Mouse (Mus musculus): ENCODE data around the gene Vmn1r5.
"Not testable (repeated sequence)": the region's sequence is repeated elsewhere in the genome, so short reads cannot be mapped to it uniquely, and the experiment has no call there.

Gene Vmn1r5

DNA sequence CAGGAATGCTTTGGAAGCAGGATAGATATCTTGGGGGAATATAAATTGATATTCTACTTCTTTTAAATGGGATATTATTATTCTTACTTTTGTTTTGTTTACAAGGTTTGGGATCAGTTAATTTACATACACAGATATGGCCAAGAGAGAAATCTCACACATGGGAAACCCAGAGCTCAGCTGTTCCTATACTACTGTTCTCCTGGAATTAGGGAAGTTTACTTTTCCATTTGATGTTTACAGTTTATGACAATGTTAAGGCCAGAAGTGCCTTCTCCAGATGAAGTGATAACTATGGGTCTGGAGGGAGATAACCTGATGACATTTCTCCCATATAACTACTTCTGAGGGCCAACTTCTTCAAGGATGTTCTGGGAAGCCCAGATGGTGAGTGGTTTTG, at the start of gene Vmn1r5:
Gene Vmn1r5, plus strand, starts transcription at position 301 of the 400 bp plus-strand sequence.
- no peak for DNase-seq (ENCODE audit: low spot score)

DNA sequence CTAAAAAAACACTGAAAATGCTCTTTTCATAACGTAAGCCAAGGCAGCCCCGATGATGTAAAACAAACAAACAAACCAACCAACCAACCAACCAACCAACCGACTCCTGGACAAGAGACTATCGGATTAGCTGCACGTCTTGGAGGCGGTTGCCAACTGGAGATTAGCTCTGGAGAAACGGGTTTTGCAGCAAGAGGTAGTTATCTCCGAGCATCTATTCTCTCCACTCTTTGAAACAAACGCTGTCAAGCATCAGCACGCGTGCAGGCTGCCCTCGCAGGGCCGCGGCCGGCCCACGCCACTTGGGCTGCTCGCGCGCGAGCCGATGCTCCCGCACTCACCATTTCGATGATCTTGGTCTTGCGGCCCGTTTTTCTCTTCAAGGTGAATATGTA, 46.7 kb upstream of the Vmn1r5 start:
- DNase-seq (ENCODE audit: low spot score) = no peak

- DNase-seq (ENCODE audit: low spot score) = peak; percentile 88
These were observed 46.1 kb upstream of the Vmn1r5 start, which contains the start of the genes Nt5c3 and Vmn1r4 for GRCm38 (mm10) chr6:56923726-56924707. Nt5c3 (minus strand) TSS chr6:56923932. Vmn1r4 (plus strand) TSS chr6:56924015.

DNA sequence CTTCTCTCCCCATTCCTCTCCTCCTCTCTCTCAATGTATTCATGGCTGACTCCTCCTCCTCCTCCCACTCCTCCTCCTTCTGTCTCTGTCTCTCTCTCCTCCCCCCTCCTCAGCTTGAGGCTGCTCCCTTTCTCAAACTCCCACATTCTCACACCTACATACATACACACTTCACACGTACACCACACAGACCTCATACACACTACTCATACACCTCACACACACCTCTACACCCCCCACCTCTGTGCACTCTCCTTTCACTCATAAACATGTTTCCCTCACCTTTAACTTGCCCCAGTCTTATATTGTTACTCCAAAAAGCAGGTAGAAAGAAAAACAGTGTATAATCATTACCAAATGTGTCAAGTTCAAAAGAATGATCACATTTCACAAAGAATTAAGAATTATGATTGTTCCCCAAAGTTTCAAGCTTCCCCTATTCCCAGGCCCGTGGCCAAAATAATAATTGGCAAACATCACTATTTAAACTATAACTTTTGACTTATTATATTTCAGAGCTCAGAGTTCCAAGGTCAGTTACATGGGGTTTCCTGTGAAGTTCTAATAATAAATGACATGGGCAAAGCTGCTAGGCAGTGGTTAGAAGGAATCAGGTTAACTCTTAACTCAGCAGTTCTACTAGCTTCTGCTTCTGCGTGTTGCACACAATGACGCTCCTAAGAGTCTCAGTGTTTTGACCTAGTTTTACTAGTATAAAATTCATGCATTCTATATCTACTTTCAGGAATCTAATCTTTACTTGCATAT, 38.2 kb upstream of the Vmn1r5 start:
- no peak for DNase-seq (ENCODE audit: low spot score)

DNA sequence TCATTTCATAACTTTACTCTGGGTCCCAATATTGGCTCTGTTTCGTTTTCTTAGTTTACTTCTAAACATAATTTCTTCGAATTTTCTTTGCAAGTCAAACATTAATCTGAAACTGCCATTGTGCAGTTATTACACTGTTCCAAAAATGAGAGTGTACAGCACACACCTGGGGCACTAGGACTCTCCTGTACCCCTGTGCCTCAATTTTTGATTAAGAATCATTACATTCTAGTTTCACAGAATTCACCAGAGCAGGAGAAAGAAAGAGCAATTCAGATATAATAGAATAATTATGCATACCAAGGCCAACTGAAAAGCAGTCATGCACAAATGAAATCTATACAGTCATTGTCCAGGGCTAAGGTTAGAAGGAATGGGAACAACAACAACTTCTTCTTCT, 37.6 kb upstream of the Vmn1r5 start:
- no peak for DNase-seq (ENCODE audit: low spot score)

GRCm38 (mm10) chr6:56934366-56934765, 35.7 kb upstream of the Vmn1r5 start:
- DNase-seq (ENCODE audit: low spot score) = no peak

DNA sequence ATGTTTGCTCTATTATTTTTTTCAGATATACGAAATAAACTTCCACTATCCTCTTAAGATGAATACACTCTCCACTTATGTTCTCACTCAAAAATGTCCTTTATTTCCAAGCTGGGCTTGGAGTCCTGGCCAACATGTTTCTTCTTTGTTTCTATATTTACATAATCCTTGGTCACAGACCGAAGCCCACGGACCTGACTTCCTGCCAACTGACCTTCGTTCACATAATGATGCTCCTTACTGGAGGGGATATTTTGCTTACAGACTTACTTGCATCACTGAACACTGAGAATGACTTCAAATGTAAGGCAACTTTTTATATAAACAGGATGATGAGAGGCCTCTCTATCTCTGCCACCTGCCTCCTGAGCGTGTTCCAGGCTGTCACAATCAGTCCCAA, 13.6 kb upstream of the Vmn1r5 start:
- no peak for DNase-seq (ENCODE audit: low spot score)

DNA sequence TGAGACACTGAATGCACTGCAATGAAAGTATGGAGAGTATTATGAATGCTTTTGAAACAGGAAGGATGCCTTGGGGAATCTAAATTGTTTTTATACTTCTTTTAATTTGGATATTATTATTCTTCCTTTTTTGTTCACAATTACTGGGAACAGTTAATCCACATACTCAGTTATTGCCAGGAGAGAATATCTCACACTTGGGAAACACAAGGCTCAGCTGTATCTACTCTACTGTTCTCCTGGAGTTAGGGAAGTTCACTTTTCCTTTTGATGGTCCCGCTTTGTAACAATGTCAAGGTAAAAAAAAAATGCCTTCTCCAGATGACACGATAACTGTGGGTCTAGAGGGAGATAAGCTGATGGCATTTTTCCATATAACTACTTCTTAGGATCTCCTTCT, 26.9 kb downstream of the Vmn1r5 start, which contains the start of gene Vmn1r6:
Gene Vmn1r6, plus strand, starts transcription at position 301 of the 400 bp plus-strand sequence.
- no peak for DNase-seq (ENCODE audit: low spot score)

GRCm38 (mm10) chr6:57025224-57025623, 55.2 kb downstream of the Vmn1r5 start, which contains the start of gene Vmn1r7:
Vmn1r7 (minus strand) TSS chr6:57025324.
- not testable (repeated sequence) for DNase-seq (ENCODE audit: low spot score)

GRCm38 (mm10) chr6:57031984-57032383, 61.9 kb downstream of the Vmn1r5 start, which contains the start of gene Vmn1r8:
Vmn1r8 (plus strand) TSS chr6:57032284.
- no peak for DNase-seq (ENCODE audit: low spot score)

DNA sequence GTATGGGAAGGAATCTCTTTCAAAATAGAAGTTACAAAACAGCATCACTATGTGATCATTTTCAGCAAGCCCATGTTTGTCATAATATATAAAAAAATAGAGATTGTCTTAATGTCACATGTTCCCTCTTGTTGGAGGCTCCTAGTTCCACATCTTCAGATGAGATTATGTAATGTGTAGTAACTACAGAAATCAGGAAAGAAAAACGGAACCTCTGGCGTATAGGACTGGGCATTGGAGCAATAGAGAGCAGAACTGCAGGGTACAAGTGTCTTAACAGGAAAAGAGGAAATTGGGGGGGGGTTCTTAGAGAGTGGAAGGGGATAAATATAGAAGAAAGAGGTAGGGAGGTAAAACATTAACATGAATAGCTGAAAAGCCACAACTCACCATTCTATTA, 64.6 kb downstream of the Vmn1r5 start:
- DNase-seq (ENCODE audit: low spot score) = no peak

Data from ovary, adult 18-20 months (tissue).